Mouse (Mus musculus): ENCODE results near the gene Adamts7. TPM values are rescaled to one million over a fixed set of nuclear protein-coding genes. Genes with fewer than 3 reads are reported as not detected.

Adamts7 gene
- polyA plus RNA-seq, 1 experiment from 2014 or later, result 18.9 TPM

GRCm38 (mm10) chr9:90216259-90217001 is 53.6 kb downstream of the Adamts7 start:
- 84% methylated on average over 11 of the region's 11 CpGs for WGBS
- no peak overlapping the region for H3K4me3 ChIP-seq (replicated peaks)
- peaks cover 59% of the 10 kb centered on the region for H3K36me3 ChIP-seq
- no peaks in the 10 kb centered on the region for H3K27me3 ChIP-seq
- no peak overlapping the region for H3K4me2 ChIP-seq
- no peak overlapping the region for H3K27ac ChIP-seq
- H3K9ac ChIP-seq (replicated peaks), result no peak overlapping the region
- no peak for ATAC-seq (ENCODE audit: insufficient number of reproducible peaks, insufficient read depth, low FRiP score, low TSS enrichment, low read depth)
- no peaks in the 10 kb centered on the region for H3K9me3 ChIP-seq
- H3K4me1 ChIP-seq (replicated peaks), result no peaks in the 10 kb centered on the region

GRCm38 (mm10) chr9:90217501-90217900 is 54.6 kb downstream of the Adamts7 start:
- no peak for ATAC-seq (ENCODE audit: insufficient number of reproducible peaks, insufficient read depth, low FRiP score, low TSS enrichment, low read depth)
- H3K36me3 ChIP-seq, result peaks cover 58% of the 10 kb centered on the region

GRCm38 (mm10) chr9:90222275-90222674 is 59.4 kb downstream of the Adamts7 start:
- H3K4me2 ChIP-seq, result no peak overlapping the region
- no peak overlapping the region for H3K27ac ChIP-seq
- H3K4me3 ChIP-seq (replicated peaks), result no peak overlapping the region
- peaks cover 64% of the 10 kb centered on the region for H3K36me3 ChIP-seq
- no peak for ATAC-seq (ENCODE audit: insufficient number of reproducible peaks, insufficient read depth, low FRiP score, low TSS enrichment, low read depth)
- H3K9me3 ChIP-seq, result no peaks in the 10 kb centered on the region
- H3K4me1 ChIP-seq (replicated peaks), result no peaks in the 10 kb centered on the region
- no peak overlapping the region for H3K9ac ChIP-seq (replicated peaks)
- H3K27me3 ChIP-seq, result no peaks in the 10 kb centered on the region
- WGBS, result 91% methylated on average over 3 of the region's 3 CpGs

More at GRCm38 (mm10) chr9:90217501-90217900, 54.6 kb downstream of the Adamts7 start:
- Histone ChIP-seq H3K9ac (replicated peaks) (no peak overlapping the region), H3K4me2 (no peak overlapping the region), H3K27me3 (no peaks in the 10 kb centered on the region), H3K4me3 (replicated peaks) (no peak overlapping the region), H3K4me1 (replicated peaks) (no peaks in the 10 kb centered on the region), H3K27ac (no peak overlapping the region), H3K9me3 (no peaks in the 10 kb centered on the region)
- 74% methylated on average over 4 of the region's 4 CpGs for WGBS

DNA sequence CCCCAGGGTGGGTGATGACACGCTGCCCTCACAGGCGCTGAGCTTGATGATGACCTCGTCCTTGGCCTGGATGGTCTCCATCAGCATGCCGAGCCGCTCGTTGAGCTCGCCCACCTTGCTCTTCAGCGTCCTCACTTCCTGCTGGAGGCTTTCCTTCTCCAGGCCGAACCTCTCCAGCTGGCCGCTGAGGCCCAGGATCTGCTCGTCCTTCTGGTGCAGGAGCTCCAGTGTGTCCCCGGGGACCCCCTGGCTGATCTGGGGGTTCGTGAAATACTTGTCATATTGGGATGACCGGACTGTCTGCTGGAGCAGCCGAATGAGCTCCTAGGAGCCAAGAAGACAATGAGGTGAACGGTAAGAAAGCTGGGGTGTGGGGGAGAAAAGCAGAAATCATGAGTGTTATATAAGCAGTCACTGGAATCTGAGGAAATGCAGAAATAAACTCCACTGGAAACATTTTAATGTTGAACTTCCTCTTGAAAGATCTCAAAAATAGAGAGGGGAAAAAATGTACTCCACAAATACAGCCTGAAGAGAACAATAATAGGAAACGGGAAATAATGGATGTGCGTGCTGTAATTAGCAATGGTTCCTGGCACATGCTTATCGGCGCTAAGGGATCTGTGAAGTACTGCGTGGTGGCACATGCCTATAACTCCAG is 63.3 kb downstream of the Adamts7 start:
- Histone ChIP-seq H3K9ac (replicated peaks) (no peak overlapping the region), H3K4me1 (replicated peaks) (no peaks in the 10 kb centered on the region), H3K4me2 (no peak overlapping the region), H3K27ac (no peak overlapping the region), H3K27me3 (no peaks in the 10 kb centered on the region), H3K9me3 (no peaks in the 10 kb centered on the region), H3K4me3 (replicated peaks) (no peak overlapping the region), H3K36me3 (peaks cover 37% of the 10 kb centered on the region)
- WGBS, result 91% methylated on average over 21 of the region's 21 CpGs
- ATAC-seq (ENCODE audit: insufficient number of reproducible peaks, insufficient read depth, low FRiP score, low TSS enrichment, low read depth), result no peak

GRCm38 (mm10) chr9:90226742-90227096 is 63.9 kb downstream of the Adamts7 start:
- Histone ChIP-seq H3K9me3 (no peaks in the 10 kb centered on the region), H3K4me3 (replicated peaks) (no peak overlapping the region), H3K27me3 (no peaks in the 10 kb centered on the region), H3K4me2 (no peak overlapping the region), H3K36me3 (peaks cover 37% of the 10 kb centered on the region), H3K4me1 (replicated peaks) (no peaks in the 10 kb centered on the region), H3K9ac (replicated peaks) (no peak overlapping the region), H3K27ac (no peak overlapping the region)
- 89% methylated on average over 2 of the region's 2 CpGs for WGBS
- no peak for ATAC-seq (ENCODE audit: insufficient number of reproducible peaks, insufficient read depth, low FRiP score, low TSS enrichment, low read depth)

DNA sequence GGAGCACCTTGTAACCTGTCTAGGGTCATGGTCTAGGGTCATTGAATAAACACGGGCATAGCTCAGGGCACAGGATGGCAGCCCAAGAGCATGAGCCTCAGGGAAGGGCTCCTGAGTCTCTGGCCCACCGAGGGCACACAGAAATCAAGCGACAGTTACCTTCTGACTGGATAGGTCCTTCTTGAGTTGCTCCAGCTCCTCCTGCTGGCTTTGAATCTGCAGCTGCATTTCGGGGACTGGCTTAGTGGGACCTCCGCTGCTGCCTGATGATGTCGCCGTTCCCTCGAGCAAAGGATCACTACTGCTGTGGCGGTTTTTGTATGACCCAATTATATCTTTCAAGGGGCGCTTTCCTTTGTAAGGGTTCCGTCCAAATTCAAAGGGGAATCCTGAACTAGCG is 64.3 kb downstream of the Adamts7 start:
- H3K9ac ChIP-seq (replicated peaks), result no peak overlapping the region
- no peaks in the 10 kb centered on the region for H3K9me3 ChIP-seq
- no peaks in the 10 kb centered on the region for H3K27me3 ChIP-seq
- 89% methylated on average over 12 of the region's 12 CpGs for WGBS
- H3K4me1 ChIP-seq (replicated peaks), result no peaks in the 10 kb centered on the region
- no peak overlapping the region for H3K4me2 ChIP-seq
- ATAC-seq (ENCODE audit: insufficient number of reproducible peaks, insufficient read depth, low FRiP score, low TSS enrichment, low read depth), result no peak
- no peak overlapping the region for H3K27ac ChIP-seq
- H3K4me3 ChIP-seq (replicated peaks), result no peak overlapping the region
- peaks cover 35% of the 10 kb centered on the region for H3K36me3 ChIP-seq

- Histone ChIP-seq H3K4me2 (no peak overlapping the region), H3K9ac (replicated peaks) (no peak overlapping the region), H3K27ac (no peak overlapping the region), H3K4me3 (replicated peaks) (no peak overlapping the region), H3K9me3 (no peaks in the 10 kb centered on the region), H3K27me3 (no peaks in the 10 kb centered on the region), H3K36me3 (no peaks in the 10 kb centered on the region), H3K4me1 (replicated peaks) (no peaks in the 10 kb centered on the region)
- 87% methylated on average over 8 of the region's 8 CpGs for WGBS
- ATAC-seq (ENCODE audit: insufficient number of reproducible peaks, insufficient read depth, low FRiP score, low TSS enrichment, low read depth), result no peak
Observed at GRCm38 (mm10) chr9:90232781-90233690, 70.2 kb downstream of the Adamts7 start.

DNA sequence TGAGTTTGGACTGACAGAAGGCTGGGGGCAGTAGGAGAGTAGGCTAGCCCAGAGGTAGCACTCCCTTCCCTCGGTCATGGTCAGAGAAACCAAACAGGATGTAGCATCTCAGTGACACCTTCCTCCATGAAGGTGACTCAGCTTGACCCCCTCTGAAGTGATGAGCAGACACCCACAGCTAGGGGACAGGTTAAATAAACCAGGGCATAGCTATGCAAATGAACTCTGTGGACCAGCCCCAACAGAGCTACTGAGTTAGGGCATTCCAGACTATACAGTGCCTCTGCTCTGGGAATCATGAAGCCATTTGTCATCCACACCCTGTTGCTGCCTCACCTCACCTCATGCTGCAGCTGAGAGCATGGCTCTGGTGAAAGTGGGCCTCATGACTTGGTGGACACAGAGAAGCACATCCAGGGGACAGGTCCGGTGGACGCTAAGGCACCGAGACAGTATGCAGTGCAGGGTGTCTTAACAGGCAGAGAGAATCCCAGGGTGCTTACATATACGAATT is 71.1 kb downstream of the Adamts7 start:
- Histone ChIP-seq H3K9me3 (no peaks in the 10 kb centered on the region), H3K4me2 (no peak overlapping the region), H3K27me3 (no peaks in the 10 kb centered on the region), H3K4me3 (replicated peaks) (no peak overlapping the region), H3K4me1 (replicated peaks) (no peaks in the 10 kb centered on the region), H3K27ac (no peak overlapping the region), H3K9ac (replicated peaks) (no peak overlapping the region), H3K36me3 (peaks cover 4% of the 10 kb centered on the region; the same call in 1 of the 2 replicates)
- ATAC-seq (ENCODE audit: insufficient number of reproducible peaks, insufficient read depth, low FRiP score, low TSS enrichment, low read depth), result no peak
- 90% methylated on average over 5 of the region's 5 CpGs for WGBS

GRCm38 (mm10) chr9:90234786-90235185 is 71.9 kb downstream of the Adamts7 start:
- Histone ChIP-seq H3K9ac (replicated peaks) (no peak overlapping the region), H3K4me3 (replicated peaks) (no peak overlapping the region), H3K36me3 (peaks cover 12% of the 10 kb centered on the region), H3K9me3 (0 out of 2 replicates have a peak, but pooled peaks cover 3% of the 10 kb centered on the region), H3K27ac (no peak overlapping the region), H3K4me2 (no peak overlapping the region), H3K27me3 (no peaks in the 10 kb centered on the region), H3K4me1 (replicated peaks) (no peaks in the 10 kb centered on the region)
- WGBS, result 90% methylated on average over 5 of the region's 5 CpGs
- ATAC-seq (ENCODE audit: insufficient number of reproducible peaks, insufficient read depth, low FRiP score, low TSS enrichment, low read depth), result no peak

DNA sequence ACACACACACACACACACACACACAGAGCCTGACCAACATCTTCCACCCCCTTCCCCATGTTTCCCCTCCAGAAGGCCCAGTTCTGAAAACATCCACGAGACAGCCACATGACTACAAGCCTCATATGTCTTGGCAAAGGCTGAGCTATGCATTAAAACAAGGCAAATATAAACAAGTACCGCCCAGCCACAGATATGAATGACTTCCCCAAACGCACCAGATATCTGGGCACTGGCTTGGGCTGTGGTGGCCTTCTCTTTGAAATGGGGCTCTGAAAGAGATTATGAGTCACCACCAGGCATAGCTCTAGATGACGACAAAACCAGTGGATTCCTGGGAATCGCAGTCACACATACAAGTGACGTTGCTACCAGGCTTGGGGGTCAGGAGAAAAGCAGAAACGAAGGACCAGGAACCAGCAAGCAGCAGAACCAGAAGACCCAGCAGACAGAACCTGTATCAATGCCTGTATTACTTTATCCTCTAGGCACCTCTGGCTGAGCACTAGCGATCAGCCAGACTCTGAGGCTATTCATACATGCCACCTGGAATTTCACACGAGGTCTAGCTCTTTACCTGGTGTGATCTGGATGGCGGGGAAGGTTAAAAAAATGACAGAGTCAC is 72.5 kb downstream of the Adamts7 start:
- no peak overlapping the region for H3K4me2 ChIP-seq
- no peaks in the 10 kb centered on the region for H3K27me3 ChIP-seq
- H3K36me3 ChIP-seq, result peaks cover 16% of the 10 kb centered on the region
- H3K9ac ChIP-seq (replicated peaks), result no peak overlapping the region
- no peak overlapping the region for H3K4me3 ChIP-seq (replicated peaks)
- no peak for ATAC-seq (ENCODE audit: insufficient number of reproducible peaks, insufficient read depth, low FRiP score, low TSS enrichment, low read depth)
- H3K9me3 ChIP-seq, result 0 out of 2 replicates have a peak, but pooled peaks cover 3% of the 10 kb centered on the region
- no peaks in the 10 kb centered on the region for H3K4me1 ChIP-seq (replicated peaks)
- WGBS, result 86% methylated on average over 10 of the region's 10 CpGs
- no peak overlapping the region for H3K27ac ChIP-seq

Measured in limb, embryonic 12.5 days (tissue).